Mouse (Mus musculus): Measurements from ENCODE around the gene Ccdc106. TPM values are rescaled to one million over a fixed set of nuclear protein-coding genes. Genes with fewer than 3 reads are reported as not detected.

Ccdc106 gene
- polyA plus RNA-seq (2015; fragmentation: Nextera tagmentation; extraction: Ambion mirVana), result 40.0 and 43.3 TPM in 2 replicates

DNA sequence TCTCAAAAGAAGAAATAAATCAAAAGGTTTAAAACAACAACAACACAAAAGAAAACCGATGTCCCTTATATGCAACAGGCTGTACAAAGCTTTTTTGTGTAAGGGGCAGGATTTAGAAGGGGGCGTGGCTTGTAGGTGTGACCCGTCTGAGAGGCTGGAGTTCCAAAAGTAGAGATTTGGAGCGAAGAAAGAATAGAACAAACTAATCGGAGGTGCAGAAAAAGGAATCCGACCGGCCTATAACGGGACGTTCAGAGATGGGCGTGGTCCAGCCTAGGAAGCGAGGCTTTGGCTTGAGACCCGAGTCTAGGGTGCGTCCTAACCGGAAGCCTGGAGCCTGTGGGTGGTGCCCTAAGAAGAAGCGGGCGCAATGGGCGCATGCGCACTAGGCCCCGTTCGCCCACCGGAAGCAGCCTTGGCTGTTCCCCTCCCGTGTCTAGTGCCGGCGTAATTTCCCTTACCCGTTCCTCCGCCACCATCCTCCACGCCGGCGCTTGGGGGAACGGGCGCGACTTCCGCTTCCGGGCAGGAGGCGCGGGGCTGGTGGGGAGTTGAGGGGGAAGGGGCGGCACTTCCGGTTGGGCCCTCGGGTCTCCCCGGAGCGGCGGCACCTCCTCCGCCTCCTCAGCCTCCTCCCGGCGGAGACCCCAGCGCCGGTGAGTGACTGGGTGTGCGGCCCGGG is at the start of gene Ccdc106, which contains the start of gene Zfp865:
TSS of gene Ccdc106 (plus strand) at position 554 of the 682 bp plus-strand sequence.
TSS of gene Zfp865 (plus strand) at position 377 of the 682 bp plus-strand sequence.
- under 1% methylated on average over 47 of the region's 49 CpGs for WGBS
- Histone ChIP-seq H3K27me3 (no peaks in the 10 kb centered on the region), H3K9ac (peak within 1 kb of the TSS; percentile 80), H3K9me3 (no peaks in the 10 kb centered on the region), H3K27ac (replicated peaks) (peak within 1 kb of the TSS; percentile 93), H3K4me3 (peak within 1 kb of the TSS; percentile 60), H3K4me1 (replicated peaks) (peaks cover 29% of the 10 kb centered on the region), H3K36me3 (peaks cover 34% of the 10 kb centered on the region), H3K4me2 (peak within 1 kb of the TSS; percentile 84)
- peak; percentile 91 for ATAC-seq (ENCODE audit: low read depth)

DNA sequence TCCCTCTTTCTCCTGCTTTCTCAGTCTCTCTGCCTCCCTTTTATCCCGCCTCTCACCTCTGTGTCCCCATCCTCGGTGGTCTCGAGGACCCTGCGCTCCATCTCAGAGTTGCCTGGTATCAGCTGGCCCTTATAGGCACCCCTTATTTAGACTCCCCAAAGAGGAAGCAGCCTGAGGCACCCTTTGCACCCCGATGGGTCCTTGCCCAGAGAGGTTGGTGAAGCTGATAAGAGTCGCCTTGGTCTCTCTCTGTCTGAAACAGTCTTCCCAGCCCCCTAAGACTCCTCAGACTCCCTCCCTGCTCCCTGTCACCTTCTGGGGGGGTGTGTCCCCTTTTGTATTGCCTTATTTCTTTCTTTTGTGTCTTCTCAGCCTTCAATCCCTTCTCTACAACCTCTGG is 49.3 kb upstream of the Ccdc106 start, which contains the start of gene Sbk3:
TSS of gene Sbk3 (minus strand) at position 101 of the 400 bp plus-strand sequence.
- H3K4me1 ChIP-seq (replicated peaks), result no peaks in the 10 kb centered on the region
- WGBS, result 48% methylated on average over 6 of the region's 6 CpGs

DNA sequence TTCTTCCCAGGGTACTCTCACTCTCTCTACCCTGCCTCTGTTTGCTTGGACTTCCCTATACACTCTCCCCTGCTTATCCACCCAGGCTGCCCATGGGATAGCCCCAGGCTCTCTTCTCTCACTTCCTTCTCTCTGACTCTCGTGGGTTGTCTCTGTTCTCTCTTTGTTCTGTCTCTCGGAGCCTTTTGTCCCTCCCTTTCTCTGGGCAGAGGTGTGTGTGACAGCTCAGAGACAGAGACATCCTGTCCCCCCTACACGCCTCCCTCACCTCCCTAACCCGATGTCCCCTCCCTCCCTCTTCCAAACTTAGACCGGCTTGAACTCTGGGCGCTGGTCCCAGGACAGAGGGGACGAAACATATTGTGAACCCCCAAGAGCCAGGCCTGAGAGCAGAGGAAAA is 48.6 kb upstream of the Ccdc106 start:
- 29% methylated on average over 7 of the region's 7 CpGs for WGBS
- ATAC-seq (ENCODE audit: low read depth), result no peak

More for the DNA sequence above, 49.3 kb upstream of the Ccdc106 start, which contains the start of gene Sbk3:
- Histone ChIP-seq H3K36me3 (no peaks in the 10 kb centered on the region), H3K9ac (no peak within 1 kb of the TSS), H3K27ac (replicated peaks) (no peak within 1 kb of the TSS), H3K9me3 (no peaks in the 10 kb centered on the region), H3K27me3 (no peaks in the 10 kb centered on the region; the same call in 1 of the 2 replicates), H3K4me3 (no peak within 1 kb of the TSS), H3K4me2 (no peak within 1 kb of the TSS)
- no peak for ATAC-seq (ENCODE audit: low read depth)

GRCm38 (mm10) chr7:4972321-4973047 is 47.9 kb upstream of the Ccdc106 start:
- ATAC-seq (ENCODE audit: low read depth), result no peak
- Histone ChIP-seq H3K4me3 (no peak overlapping the region), H3K9ac (no peak overlapping the region), H3K4me1 (replicated peaks) (no peaks in the 10 kb centered on the region), H3K27ac (replicated peaks) (no peak overlapping the region), H3K27me3 (no peaks in the 10 kb centered on the region; the same call in 1 of the 2 replicates), H3K4me2 (no peak overlapping the region), H3K9me3 (peaks cover 2% of the 10 kb centered on the region; the same call in 1 of the 2 replicates), H3K36me3 (no peaks in the 10 kb centered on the region)
- 79% methylated on average over 18 of the region's 18 CpGs for WGBS

More for the DNA sequence above, 48.6 kb upstream of the Ccdc106 start:
- no peak overlapping the region for H3K4me2 ChIP-seq
- H3K9ac ChIP-seq, result no peak overlapping the region
- no peaks in the 10 kb centered on the region for H3K4me1 ChIP-seq (replicated peaks)
- no peaks in the 10 kb centered on the region for H3K36me3 ChIP-seq
- H3K27me3 ChIP-seq, result no peaks in the 10 kb centered on the region; the same call in 1 of the 2 replicates
- no peak overlapping the region for H3K27ac ChIP-seq (replicated peaks)
- no peaks in the 10 kb centered on the region for H3K9me3 ChIP-seq
- H3K4me3 ChIP-seq, result no peak overlapping the region

DNA sequence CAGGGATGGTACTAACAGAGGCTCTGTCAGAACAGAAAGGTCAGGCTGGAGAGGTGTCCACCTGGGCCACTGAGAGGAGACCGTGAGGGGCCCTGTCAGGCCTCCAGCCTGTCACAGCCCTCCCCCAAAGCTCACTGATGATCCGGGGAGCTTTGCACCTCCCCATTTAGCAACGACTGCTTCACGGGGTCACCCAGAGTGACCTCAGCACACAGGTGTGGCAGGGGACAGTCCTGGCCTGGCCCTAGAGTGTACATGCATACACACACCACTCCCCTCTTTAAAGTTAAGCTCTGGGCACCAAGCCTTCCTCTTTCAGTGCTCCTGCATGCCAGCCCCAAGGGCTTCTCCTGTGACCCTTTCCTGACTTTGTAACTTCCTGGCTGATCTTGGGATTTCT is 44.9 kb upstream of the Ccdc106 start:
- no peak for ATAC-seq (ENCODE audit: low read depth)
- H3K4me1 ChIP-seq (replicated peaks), result no peaks in the 10 kb centered on the region
- 86% methylated on average over 4 of the region's 4 CpGs for WGBS
- no peak overlapping the region for H3K27ac ChIP-seq (replicated peaks)
- no peaks in the 10 kb centered on the region; the same call in 1 of the 2 replicates for H3K27me3 ChIP-seq
- no peak overlapping the region for H3K4me3 ChIP-seq
- H3K36me3 ChIP-seq, result no peaks in the 10 kb centered on the region
- H3K9me3 ChIP-seq, result peaks cover 2% of the 10 kb centered on the region; the same call in 1 of the 2 replicates
- H3K9ac ChIP-seq, result no peak overlapping the region
- H3K4me2 ChIP-seq, result no peak overlapping the region

GRCm38 (mm10) chr7:4976832-4977231 is 43.5 kb upstream of the Ccdc106 start:
- 89% methylated on average over 7 of the region's 7 CpGs for WGBS
- Histone ChIP-seq H3K27ac (replicated peaks) (no peak overlapping the region), H3K36me3 (no peaks in the 10 kb centered on the region), H3K4me2 (no peak overlapping the region), H3K9me3 (peaks cover 2% of the 10 kb centered on the region; the same call in 1 of the 2 replicates), H3K27me3 (no peaks in the 10 kb centered on the region; the same call in 1 of the 2 replicates), H3K4me3 (no peak overlapping the region), H3K4me1 (replicated peaks) (no peaks in the 10 kb centered on the region), H3K9ac (no peak overlapping the region)
- no peak for ATAC-seq (ENCODE audit: low read depth)

DNA sequence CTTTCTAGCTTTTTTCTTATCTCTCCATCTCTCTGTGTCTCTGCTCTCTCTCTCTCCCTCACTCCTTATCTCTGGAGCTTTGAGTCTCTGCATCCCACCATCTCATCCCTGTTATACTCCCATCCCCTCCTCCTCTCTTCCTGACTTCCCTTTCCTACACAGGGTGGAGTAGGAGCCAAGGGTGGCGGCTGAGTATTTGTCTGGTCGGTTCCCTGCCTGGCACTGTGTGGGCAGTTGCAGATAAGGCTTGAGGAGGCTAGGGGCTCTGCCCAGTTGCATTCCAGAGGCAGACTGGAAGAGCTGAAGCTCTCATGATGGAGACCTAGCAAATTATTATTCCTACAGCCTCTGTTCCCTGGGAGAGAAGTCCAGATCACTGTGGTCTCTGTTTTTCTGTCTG is 32.1 kb upstream of the Ccdc106 start:
- peaks cover 11% of the 10 kb centered on the region for H3K4me1 ChIP-seq (replicated peaks)
- WGBS, result 63% methylated on average over 2 of the region's 2 CpGs
- peaks cover under 1% of the 10 kb centered on the region; the same call in 1 of the 2 replicates for H3K27me3 ChIP-seq
- ATAC-seq (ENCODE audit: low read depth), result no peak
- no peaks in the 10 kb centered on the region for H3K9me3 ChIP-seq
- H3K4me2 ChIP-seq, result no peak overlapping the region
- no peak overlapping the region for H3K27ac ChIP-seq (replicated peaks)
- peaks cover 30% of the 10 kb centered on the region for H3K36me3 ChIP-seq
- H3K4me3 ChIP-seq, result no peak overlapping the region
- H3K9ac ChIP-seq, result no peak overlapping the region

GRCm38 (mm10) chr7:4993347-4993998 is 26.9 kb upstream of the Ccdc106 start:
- peaks cover 13% of the 10 kb centered on the region for H3K27me3 ChIP-seq
- H3K9ac ChIP-seq, result peak overlapping the region; percentile 95
- peaks cover 40% of the 10 kb centered on the region for H3K4me1 ChIP-seq (replicated peaks)
- peak overlapping the region; percentile 68 for H3K4me2 ChIP-seq
- H3K9me3 ChIP-seq, result no peaks in the 10 kb centered on the region
- H3K4me3 ChIP-seq, result peak overlapping the region; percentile 75
- no peak overlapping the region for H3K27ac ChIP-seq (replicated peaks)
- no peak for ATAC-seq (ENCODE audit: low read depth)
- 24% methylated on average over 55 of the region's 55 CpGs for WGBS
- H3K36me3 ChIP-seq, result peaks cover 42% of the 10 kb centered on the region

DNA sequence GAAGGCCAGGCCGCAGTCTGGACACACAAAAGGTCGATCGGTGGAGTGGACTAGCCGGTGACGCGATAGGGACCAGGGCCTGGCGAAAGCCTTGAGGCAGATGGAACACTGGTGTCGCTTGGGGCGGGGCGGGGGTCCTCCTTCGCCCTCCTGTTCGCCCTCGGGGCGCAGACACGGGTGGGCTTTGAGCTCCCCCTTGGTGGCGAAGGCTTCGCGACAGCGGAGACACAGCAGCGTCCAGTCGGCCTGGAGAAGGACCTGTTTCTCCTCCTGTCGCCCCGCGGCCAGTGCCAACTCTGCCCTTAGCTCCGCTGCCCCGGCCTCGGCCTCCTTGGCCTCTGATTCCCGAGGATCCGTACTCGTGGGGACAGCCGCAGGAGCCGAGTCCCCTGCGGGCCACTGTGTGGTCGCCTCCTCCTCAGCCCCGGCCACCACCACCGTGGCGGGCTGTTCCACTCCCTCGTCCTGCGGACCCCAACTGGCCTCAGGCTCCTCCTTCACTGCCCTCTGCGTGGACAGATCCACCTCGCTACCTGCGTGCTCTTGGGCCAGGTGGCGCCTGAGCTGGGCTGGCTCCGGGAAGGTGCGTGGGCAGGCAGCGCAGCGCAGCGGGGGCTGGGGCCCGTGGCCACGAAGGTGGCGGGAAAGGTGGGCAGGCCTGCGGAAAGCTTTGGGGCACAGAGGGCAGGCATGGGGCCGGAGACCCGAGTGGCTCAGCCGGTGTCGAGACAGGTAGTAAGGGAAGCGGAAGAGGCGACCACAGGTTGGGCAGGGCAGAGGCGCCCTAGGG is 26.2 kb upstream of the Ccdc106 start:
- Histone ChIP-seq H3K4me2 (peak overlapping the region; percentile 68), H3K36me3 (peaks cover 42% of the 10 kb centered on the region), H3K27ac (replicated peaks) (no peak overlapping the region), H3K9ac (peak overlapping the region; percentile 95), H3K4me1 (replicated peaks) (peaks cover 40% of the 10 kb centered on the region), H3K4me3 (peak overlapping the region; percentile 75), H3K27me3 (peaks cover 13% of the 10 kb centered on the region), H3K9me3 (no peaks in the 10 kb centered on the region)
- ATAC-seq (ENCODE audit: low read depth), result no peak
- WGBS, result 47% methylated on average over 59 of the region's 59 CpGs

DNA sequence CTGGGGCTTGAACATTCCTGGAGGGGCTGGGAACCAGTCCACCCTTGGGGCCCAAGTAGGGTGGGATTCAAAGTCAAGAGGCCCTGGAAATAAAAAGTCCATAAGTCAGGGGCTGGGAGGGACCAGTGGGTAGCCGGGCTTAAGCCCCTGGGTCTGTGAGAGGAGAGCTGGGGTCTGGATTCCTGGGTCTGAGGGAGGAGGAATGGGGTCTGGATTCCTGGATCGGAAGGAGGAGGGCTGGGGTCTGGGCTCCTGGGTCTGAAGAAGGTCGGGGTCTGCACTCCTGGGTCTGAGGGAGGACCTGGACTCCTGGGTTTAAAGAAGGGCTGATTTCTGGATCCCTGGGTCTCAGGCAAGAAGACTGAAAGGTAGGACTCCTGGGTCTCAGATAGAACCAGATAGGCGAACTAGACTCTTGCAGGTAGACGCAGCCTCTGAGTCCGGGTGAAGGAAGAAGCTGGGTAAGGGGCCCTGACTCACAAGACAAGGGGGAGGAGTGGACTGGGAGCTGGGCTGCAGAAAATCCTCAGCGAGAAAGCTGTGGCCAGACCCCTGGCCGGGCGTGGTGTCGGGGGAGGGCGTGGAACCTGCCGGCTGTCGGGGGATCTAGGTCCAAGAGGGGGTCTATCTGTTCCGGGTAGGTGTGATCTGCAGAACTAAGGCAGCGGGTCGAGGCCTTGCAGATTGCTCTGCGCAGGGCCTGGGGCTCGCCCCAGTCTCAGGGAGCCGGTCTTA is 24.9 kb upstream of the Ccdc106 start:
- WGBS, result 7% methylated on average over 19 of the region's 19 CpGs
- peak; percentile 73 for ATAC-seq (ENCODE audit: low read depth)
- Histone ChIP-seq H3K9me3 (no peaks in the 10 kb centered on the region), H3K27ac (replicated peaks) (peak overlapping the region; percentile 85), H3K4me1 (replicated peaks) (peaks cover 40% of the 10 kb centered on the region), H3K27me3 (peaks cover 13% of the 10 kb centered on the region), H3K36me3 (peaks cover 40% of the 10 kb centered on the region), H3K4me2 (peak overlapping the region; percentile 68), H3K9ac (peak overlapping the region; percentile 95), H3K4me3 (peak overlapping the region; percentile 75)

Measured in neural tube, embryonic 13.5 days (tissue).